Mouse (Mus musculus) E14TG2a.4 (cell line): ENCODE measurements around the gene Scrg1.
"Not testable (repeated sequence)": the region's sequence is repeated elsewhere in the genome, so short reads cannot be mapped to it uniquely, and the experiment has no call there.

Experiments used
- CTCF ChIP-seq: conservative IDR thresholded peaks from 2 replicates; pipeline ENCODE4 v1.5.1; 2014; ENCODE audit warnings: low read length
- NANOG ChIP-seq: IDR thresholded peaks from 2 replicates; pipeline ENCODE4 v1.6.1; 2014; ENCODE audit warnings: borderline replicate concordance, low read length, mixed read lengths

GRCm38 (mm10) chr8:57516685-57517084 lies 61.0 kb downstream of the Scrg1 start:
- not testable (repeated sequence) for TF ChIP-seq CTCF, NANOG
